Mouse (Mus musculus) ES-Bruce4 (cell line): ENCODE data around the gene Acin1.

Experiments
- CTCF ChIP-seq: IDR thresholded peaks from one replicate; pipeline ENCODE4 v1.8.1; 2011; ENCODE audit warnings: low read depth, low read length
- POLR2A ChIP-seq: IDR thresholded peaks from one replicate; pipeline ENCODE4 v1.8.1; 2011; ENCODE audit warnings: low read length; ENCODE audit not compliant: insufficient read depth

- TF ChIP-seq CTCF (peak; percentile 61), POLR2A (no peak)
These were observed 92.7 kb downstream of the Acin1 start for GRCm38 (mm10) chr14:54594055-54594454.
